19 mouse cellular contexts compared by ENCODE assay signal in the genomic region with DNA sequence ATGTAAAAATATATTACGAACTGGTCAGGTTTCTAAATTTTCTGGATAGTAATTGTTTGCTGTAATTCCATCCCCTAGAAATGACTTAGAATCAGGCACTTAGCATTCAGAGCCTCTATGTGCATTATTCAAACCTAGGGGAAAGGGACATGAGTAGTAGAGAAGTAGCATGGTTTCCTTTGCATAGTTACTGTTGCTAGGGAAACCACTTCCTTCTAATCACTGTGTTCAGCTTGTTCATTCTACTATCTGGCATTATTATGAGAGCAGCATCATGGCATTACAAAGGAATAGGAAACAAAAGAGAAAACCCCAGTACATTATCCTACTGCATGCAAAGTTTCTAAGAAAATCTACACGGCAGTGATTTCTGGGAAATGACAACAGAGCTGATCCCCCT.
A peak's percentile ranks its signal among the peaks of the same experiment; 100 is the strongest.
DNase-seq lines count a peak whose midpoint lies in the region; ATAC-seq lines count a peak whose summit lies in the region.
"Had no signal": no experiment of that assay in that cellular context is flagged by ENCODE, and none has a peak within 500 bp of the region (broad histone marks: within the 10 kb centered on the region; RNA-seq: fewer than 3 reads in every experiment).

No protein-coding gene starts in this region.

- H3K4me3 ChIP-seq in hindbrain, embryonic 11.5 days (ENCODE audit: low read depth, low read length) = no peak overlapping the region
- no peak overlapping the region for H3K4me3 ChIP-seq in hindbrain, embryonic 12.5 days
- H3K4me3 ChIP-seq in neural tube, embryonic 15.5 days (replicated peaks) = no peak overlapping the region
- no peak overlapping the region for H3K4me3 ChIP-seq in hindbrain, embryonic 16.5 days (ENCODE audit: low read length)
- H3K4me3 ChIP-seq: gastrocnemius, adult 2 months; heart, embryonic 10.5 days; limb, embryonic 15.5 days; liver, embryonic 15.5 days had no signal

- peak; percentile 12 for DNase-seq in hindbrain, embryonic 11.5 days (ENCODE audit: low spot score)
- no peak for DNase-seq in neural tube, embryonic 10.5 days (ENCODE audit: extremely low spot score, low spot score)
- no peak for DNase-seq in ovary, postnatal 10 days (ENCODE audit: low spot score)
- DNase-seq in adrenal gland, postnatal 36 days = no peak
- DNase-seq: cerebellum, adult 11 months; cerebellum, postnatal 10 days; gastrocnemius, adult 2 months; kidney, adult 9 months; kidney, postnatal 36 days; right cerebral cortex, adult 18-20 months; thymus, postnatal 14 days had no signal

- no peaks in the 10 kb centered on the region for H3K4me1 ChIP-seq in hindbrain, embryonic 11.5 days (replicated peaks; ENCODE audit: control insufficient read depth, insufficient read depth, low read length)
- H3K4me1 ChIP-seq in hindbrain, embryonic 12.5 days = no peaks in the 10 kb centered on the region
- H3K4me1 ChIP-seq in neural tube, embryonic 15.5 days = no peaks in the 10 kb centered on the region
- no peaks in the 10 kb centered on the region; the same call in 1 of the 2 replicates for H3K4me1 ChIP-seq in hindbrain, embryonic 16.5 days (ENCODE audit: control insufficient read depth, insufficient read depth, low read depth, low read length)
- H3K4me1 ChIP-seq: heart, embryonic 10.5 days; limb, embryonic 15.5 days; liver, embryonic 15.5 days had no signal

- no peak overlapping the region for H3K4me2 ChIP-seq in hindbrain, embryonic 11.5 days (replicated peaks; ENCODE audit: low read depth, low read length)
- no peak overlapping the region for H3K4me2 ChIP-seq in hindbrain, embryonic 12.5 days (replicated peaks)
- no peak overlapping the region for H3K4me2 ChIP-seq in neural tube, embryonic 15.5 days
- H3K4me2 ChIP-seq in hindbrain, embryonic 16.5 days (ENCODE audit: low read length) = no peak overlapping the region
- H3K4me2 ChIP-seq: limb, embryonic 15.5 days; liver, embryonic 15.5 days had no signal

- H3K27me3 ChIP-seq in hindbrain, embryonic 11.5 days (ENCODE audit: control insufficient read depth, insufficient read depth, low read length) = no peaks in the 10 kb centered on the region
- H3K27me3 ChIP-seq in hindbrain, embryonic 12.5 days = no peaks in the 10 kb centered on the region
- no peaks in the 10 kb centered on the region for H3K27me3 ChIP-seq in neural tube, embryonic 15.5 days (replicated peaks)
- H3K27me3 ChIP-seq in hindbrain, embryonic 16.5 days (replicated peaks; ENCODE audit: control insufficient read depth, insufficient read depth, low read length) = no peaks in the 10 kb centered on the region
- H3K27me3 ChIP-seq: limb, embryonic 15.5 days; liver, embryonic 15.5 days had no signal

- no peak overlapping the region for H3K9ac ChIP-seq in hindbrain, embryonic 11.5 days (ENCODE audit: low read depth, low read length)
- H3K9ac ChIP-seq in hindbrain, embryonic 12.5 days = no peak overlapping the region
- no peak overlapping the region for H3K9ac ChIP-seq in neural tube, embryonic 15.5 days (replicated peaks)
- no peak overlapping the region for H3K9ac ChIP-seq in hindbrain, embryonic 16.5 days (ENCODE audit: low read depth, low read length)
- H3K9ac ChIP-seq: limb, embryonic 15.5 days; liver, embryonic 15.5 days had no signal

- ATAC-seq in hindbrain, embryonic 11.5 days (ENCODE audit: low FRiP score) = 0 out of 2 replicates have a peak, but pooled peaks have one; percentile 25
- ATAC-seq in hindbrain, embryonic 12.5 days (ENCODE audit: low FRiP score) = no peak
- ATAC-seq in neural tube, embryonic 15.5 days (ENCODE audit: low FRiP score) = peak; percentile 58; the same call in 1 of the 2 replicates
- ATAC-seq in hindbrain, embryonic 16.5 days = peak; percentile 69
- ATAC-seq: inflammation-experienced regulatory T-cells, adult 6 months; lung, postnatal 0 days had no signal

- H3K27ac ChIP-seq in hindbrain, embryonic 11.5 days (ENCODE audit: low read depth, low read length) = no peak overlapping the region
- H3K27ac ChIP-seq in hindbrain, embryonic 12.5 days = no peak overlapping the region
- no peak overlapping the region for H3K27ac ChIP-seq in neural tube, embryonic 15.5 days (replicated peaks)
- H3K27ac ChIP-seq in hindbrain, embryonic 16.5 days (ENCODE audit: low read depth, low read length) = no peak overlapping the region
- H3K27ac ChIP-seq: gastrocnemius, adult 2 months; heart, embryonic 10.5 days; limb, embryonic 15.5 days; liver, embryonic 15.5 days had no signal

- H3K9me3 ChIP-seq in hindbrain, embryonic 11.5 days (ENCODE audit: control insufficient read depth, low read length) = no peaks in the 10 kb centered on the region
- no peaks in the 10 kb centered on the region for H3K9me3 ChIP-seq in hindbrain, embryonic 12.5 days (replicated peaks)
- no peaks in the 10 kb centered on the region for H3K9me3 ChIP-seq in neural tube, embryonic 15.5 days (replicated peaks)
- H3K9me3 ChIP-seq in hindbrain, embryonic 16.5 days (ENCODE audit: control insufficient read depth, low read length) = no peaks in the 10 kb centered on the region
- H3K9me3 ChIP-seq: heart, embryonic 10.5 days; limb, embryonic 15.5 days; liver, embryonic 15.5 days had no signal

- WGBS in hindbrain, embryonic 11.5 days = 68% methylated on average over 2 of the region's 2 CpGs
- 55% methylated on average over 2 of the region's 2 CpGs for WGBS in hindbrain, embryonic 12.5 days
- 50% methylated on average over 2 of the region's 2 CpGs for WGBS in neural tube, embryonic 15.5 days
- WGBS in hindbrain, embryonic 16.5 days = 38% methylated on average over 2 of the region's 2 CpGs

- no peaks in the 10 kb centered on the region for H3K36me3 ChIP-seq in hindbrain, embryonic 11.5 days (ENCODE audit: control insufficient read depth, insufficient read depth, low read length)
- no peaks in the 10 kb centered on the region for H3K36me3 ChIP-seq in hindbrain, embryonic 12.5 days
- no peaks in the 10 kb centered on the region for H3K36me3 ChIP-seq in neural tube, embryonic 15.5 days
- no peaks in the 10 kb centered on the region for H3K36me3 ChIP-seq in hindbrain, embryonic 16.5 days (ENCODE audit: control insufficient read depth, insufficient read depth, low read length)
- H3K36me3 ChIP-seq: heart, embryonic 10.5 days; limb, embryonic 15.5 days; liver, embryonic 15.5 days had no signal
